Mouse (Mus musculus): ENCODE data around the gene Notch4. TPM values are rescaled to one million over a fixed set of nuclear protein-coding genes. Genes with fewer than 3 reads are reported as not detected.

Notch4 gene
- polyA plus RNA-seq, 1 experiment from 2014 or later: 10.6 TPM

DNA sequence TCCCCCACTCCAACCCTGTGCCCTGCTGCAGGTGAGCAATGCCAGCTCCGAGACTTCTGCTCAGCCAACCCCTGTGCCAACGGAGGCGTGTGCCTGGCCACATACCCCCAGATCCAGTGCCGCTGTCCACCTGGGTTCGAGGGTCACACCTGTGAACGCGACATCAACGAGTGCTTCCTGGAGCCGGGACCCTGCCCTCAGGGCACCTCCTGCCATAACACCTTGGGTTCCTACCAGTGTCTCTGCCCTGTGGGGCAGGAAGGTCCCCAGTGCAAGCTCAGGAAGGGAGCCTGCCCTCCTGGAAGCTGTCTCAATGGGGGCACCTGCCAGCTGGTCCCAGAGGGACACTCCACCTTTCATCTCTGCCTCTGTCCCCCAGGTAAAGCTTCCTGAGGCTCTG is 3.2 kb downstream of the Notch4 start:
- Histone ChIP-seq H3K27ac (no peak overlapping the region), H3K27me3 (ENCODE audit: insufficient read depth, low read length) (no peaks in the 10 kb centered on the region), H3K4me2 (ENCODE audit: low read length) (no peak overlapping the region), H3K9ac (ENCODE audit: low read depth, low read length) (no peak overlapping the region), H3K4me3 (replicated peaks; ENCODE audit: low read depth, low read length) (no peak overlapping the region), H3K9me3 (replicated peaks; ENCODE audit: low read length) (no peaks in the 10 kb centered on the region), H3K4me1 (replicated peaks; ENCODE audit: insufficient read depth, low read length) (peaks cover 14% of the 10 kb centered on the region), H3K36me3 (ENCODE audit: insufficient read depth, low read length) (no peaks in the 10 kb centered on the region)
- TF ChIP-seq CTCF (IDR thresholded peaks at IDR 0.05; ENCODE audit: low read depth): no peak
- ATAC-seq (replicated peaks; ENCODE audit: low FRiP score, low read depth): no peak
- no peak for DNase-seq (ENCODE audit: low spot score)
- WGBS: 53% methylated on average over 9 of the region's 9 CpGs

DNA sequence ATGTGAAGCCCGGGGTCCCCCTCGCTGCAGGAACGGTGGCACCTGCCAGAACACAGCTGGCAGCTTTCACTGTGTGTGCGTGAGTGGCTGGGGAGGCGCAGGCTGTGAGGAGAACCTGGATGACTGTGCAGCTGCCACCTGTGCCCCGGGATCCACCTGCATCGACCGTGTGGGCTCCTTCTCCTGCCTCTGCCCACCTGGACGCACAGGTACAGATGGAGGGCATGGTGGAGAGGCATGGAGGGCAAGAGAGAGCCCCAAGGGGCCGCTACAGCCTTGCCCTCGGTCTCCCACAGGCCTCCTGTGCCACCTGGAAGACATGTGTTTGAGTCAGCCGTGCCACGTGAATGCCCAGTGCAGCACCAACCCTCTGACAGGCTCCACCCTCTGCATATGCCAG is 4.4 kb downstream of the Notch4 start:
- H3K27ac ChIP-seq: no peak overlapping the region
- peaks cover 14% of the 10 kb centered on the region for H3K4me1 ChIP-seq (replicated peaks; ENCODE audit: insufficient read depth, low read length)
- H3K36me3 ChIP-seq (ENCODE audit: insufficient read depth, low read length): no peaks in the 10 kb centered on the region
- DNase-seq (ENCODE audit: low spot score) (no peak), ATAC-seq (replicated peaks; ENCODE audit: low FRiP score, low read depth) (no peak)
- H3K9ac ChIP-seq (ENCODE audit: low read depth, low read length): no peak overlapping the region
- no peaks in the 10 kb centered on the region for H3K9me3 ChIP-seq (replicated peaks; ENCODE audit: low read length)
- no peaks in the 10 kb centered on the region for H3K27me3 ChIP-seq (ENCODE audit: insufficient read depth, low read length)
- no peak for TF ChIP-seq CTCF (IDR thresholded peaks at IDR 0.05; ENCODE audit: low read depth)
- WGBS: 75% methylated on average over 13 of the region's 13 CpGs
- H3K4me3 ChIP-seq (replicated peaks; ENCODE audit: low read depth, low read length): no peak overlapping the region
- H3K4me2 ChIP-seq (ENCODE audit: low read length): no peak overlapping the region

DNA sequence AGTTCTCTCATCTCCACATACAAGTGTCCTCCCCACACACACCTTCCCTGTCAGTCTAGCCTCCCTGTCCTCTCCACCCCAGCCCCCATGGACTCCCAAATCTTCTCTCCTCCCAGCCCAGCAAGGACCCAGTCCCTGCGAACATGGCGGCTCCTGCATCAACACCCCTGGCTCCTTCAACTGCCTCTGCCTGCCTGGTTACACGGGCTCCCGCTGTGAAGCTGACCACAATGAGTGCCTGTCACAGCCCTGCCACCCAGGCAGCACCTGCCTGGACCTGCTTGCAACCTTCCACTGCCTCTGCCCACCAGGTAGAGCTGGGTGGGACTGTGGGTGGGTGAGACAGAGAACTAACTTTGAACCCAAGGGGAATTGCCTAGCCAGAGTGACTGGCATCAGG is 5.9 kb downstream of the Notch4 start:
- H3K36me3 ChIP-seq (ENCODE audit: insufficient read depth, low read length): no peaks in the 10 kb centered on the region
- H3K4me3 ChIP-seq (replicated peaks; ENCODE audit: low read depth, low read length): no peak overlapping the region
- ATAC-seq (replicated peaks; ENCODE audit: low FRiP score, low read depth): no peak
- H3K4me2 ChIP-seq (ENCODE audit: low read length): no peak overlapping the region
- no peak for DNase-seq (ENCODE audit: low spot score)
- H3K9me3 ChIP-seq (replicated peaks; ENCODE audit: low read length): no peaks in the 10 kb centered on the region
- WGBS: 71% methylated on average over 4 of the region's 4 CpGs
- H3K4me1 ChIP-seq (replicated peaks; ENCODE audit: insufficient read depth, low read length): peaks cover 6% of the 10 kb centered on the region
- H3K27me3 ChIP-seq (ENCODE audit: insufficient read depth, low read length): no peaks in the 10 kb centered on the region
- TF ChIP-seq CTCF (IDR thresholded peaks at IDR 0.05; ENCODE audit: low read depth): no peak
- H3K9ac ChIP-seq (ENCODE audit: low read depth, low read length): 0 out of 2 replicates have a peak overlapping the region, but pooled peaks have one; percentile 8
- H3K27ac ChIP-seq: no peak overlapping the region

DNA sequence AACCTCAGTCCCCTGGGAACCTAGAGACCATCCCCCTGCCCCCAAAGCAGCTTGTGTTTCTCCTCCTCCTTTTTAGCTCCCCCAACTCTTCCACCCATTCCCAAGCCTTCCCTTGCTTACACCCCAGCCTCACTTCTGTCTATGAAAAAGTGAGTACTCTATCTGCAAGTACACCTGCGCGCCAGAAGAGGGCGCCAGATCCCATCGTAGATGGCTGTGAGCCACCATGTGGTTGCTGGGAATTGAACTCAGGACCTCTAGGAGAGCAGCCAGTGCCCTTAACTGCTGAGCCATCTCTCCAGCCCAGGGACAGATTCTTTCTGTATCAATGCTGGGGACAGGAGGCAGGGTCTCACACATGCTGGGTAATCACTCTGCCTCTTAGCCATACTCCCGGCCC is 7.8 kb downstream of the Notch4 start:
- Histone ChIP-seq H3K9me3 (replicated peaks; ENCODE audit: low read length) (no peaks in the 10 kb centered on the region), H3K36me3 (ENCODE audit: insufficient read depth, low read length) (no peaks in the 10 kb centered on the region), H3K27ac (no peak overlapping the region), H3K4me3 (replicated peaks; ENCODE audit: low read depth, low read length) (no peak overlapping the region), H3K9ac (ENCODE audit: low read depth, low read length) (no peak overlapping the region), H3K27me3 (ENCODE audit: insufficient read depth, low read length) (no peaks in the 10 kb centered on the region), H3K4me2 (ENCODE audit: low read length) (no peak overlapping the region), H3K4me1 (replicated peaks; ENCODE audit: insufficient read depth, low read length) (no peaks in the 10 kb centered on the region)
- WGBS: 22% methylated on average over 5 of the region's 5 CpGs
- peak; percentile 22 for DNase-seq (ENCODE audit: low spot score)
- ATAC-seq (replicated peaks; ENCODE audit: low FRiP score, low read depth): no peak
- TF ChIP-seq CTCF (IDR thresholded peaks at IDR 0.05; ENCODE audit: low read depth): peak; percentile 71

DNA sequence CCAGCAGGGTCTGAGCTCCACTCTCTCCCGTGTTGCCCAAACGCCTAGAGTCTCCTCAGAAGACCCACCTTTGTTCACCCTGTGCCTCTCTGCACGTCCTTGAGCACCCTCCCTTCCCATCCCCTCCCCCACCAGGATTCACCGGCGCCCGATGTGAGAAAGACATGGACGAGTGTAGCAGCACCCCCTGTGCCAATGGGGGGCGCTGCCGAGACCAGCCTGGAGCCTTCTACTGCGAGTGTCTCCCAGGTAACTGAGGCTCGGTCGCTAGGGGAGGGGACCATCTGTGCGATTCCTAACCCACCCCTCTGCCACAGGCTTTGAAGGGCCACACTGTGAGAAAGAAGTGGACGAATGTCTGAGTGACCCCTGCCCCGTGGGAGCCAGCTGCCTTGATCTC is 8.3 kb downstream of the Notch4 start:
- WGBS: 29% methylated on average over 15 of the region's 15 CpGs
- ATAC-seq (replicated peaks; ENCODE audit: low FRiP score, low read depth) (no peak), DNase-seq (ENCODE audit: low spot score) (no peak)
- no peak overlapping the region for H3K9ac ChIP-seq (ENCODE audit: low read depth, low read length)
- H3K4me1 ChIP-seq (replicated peaks; ENCODE audit: insufficient read depth, low read length): no peaks in the 10 kb centered on the region
- no peak overlapping the region for H3K27ac ChIP-seq
- no peak for TF ChIP-seq CTCF (IDR thresholded peaks at IDR 0.05; ENCODE audit: low read depth)
- no peak overlapping the region for H3K4me2 ChIP-seq (ENCODE audit: low read length)
- no peaks in the 10 kb centered on the region for H3K9me3 ChIP-seq (replicated peaks; ENCODE audit: low read length)
- H3K4me3 ChIP-seq (replicated peaks; ENCODE audit: low read depth, low read length): no peak overlapping the region
- no peaks in the 10 kb centered on the region for H3K27me3 ChIP-seq (ENCODE audit: insufficient read depth, low read length)
- H3K36me3 ChIP-seq (ENCODE audit: insufficient read depth, low read length): no peaks in the 10 kb centered on the region

DNA sequence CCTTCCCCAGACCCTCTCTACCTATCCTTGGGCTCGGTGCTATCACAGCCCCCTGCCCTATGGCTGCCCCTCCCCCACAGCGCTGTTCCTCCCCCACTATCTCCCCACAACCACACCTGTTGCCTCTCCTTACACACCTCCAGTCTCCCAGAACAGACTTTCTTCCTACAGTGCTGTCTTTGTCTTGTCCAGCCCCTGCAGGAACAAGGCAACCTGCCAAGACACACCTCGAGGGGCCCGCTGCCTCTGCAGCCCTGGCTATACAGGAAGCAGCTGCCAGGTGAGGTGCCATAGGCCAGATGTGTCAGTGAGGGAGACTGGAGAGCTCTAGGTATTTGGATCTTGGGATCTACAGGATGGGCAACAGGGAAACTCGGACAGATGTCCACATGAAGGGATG is 12.5 kb downstream of the Notch4 start:
- 62% methylated on average over 5 of the region's 5 CpGs for WGBS
- H3K27ac ChIP-seq: no peak overlapping the region
- no peaks in the 10 kb centered on the region for H3K27me3 ChIP-seq (ENCODE audit: insufficient read depth, low read length)
- H3K4me1 ChIP-seq (replicated peaks; ENCODE audit: insufficient read depth, low read length): no peaks in the 10 kb centered on the region
- no peaks in the 10 kb centered on the region for H3K36me3 ChIP-seq (ENCODE audit: insufficient read depth, low read length)
- no peak for DNase-seq (ENCODE audit: low spot score)
- no peak overlapping the region for H3K9ac ChIP-seq (ENCODE audit: low read depth, low read length)
- ATAC-seq (replicated peaks; ENCODE audit: low FRiP score, low read depth): no peak
- no peak overlapping the region for H3K4me2 ChIP-seq (ENCODE audit: low read length)
- no peak for TF ChIP-seq CTCF (IDR thresholded peaks at IDR 0.05; ENCODE audit: low read depth)
- no peaks in the 10 kb centered on the region for H3K9me3 ChIP-seq (replicated peaks; ENCODE audit: low read length)
- H3K4me3 ChIP-seq (replicated peaks; ENCODE audit: low read depth, low read length): no peak overlapping the region

DNA sequence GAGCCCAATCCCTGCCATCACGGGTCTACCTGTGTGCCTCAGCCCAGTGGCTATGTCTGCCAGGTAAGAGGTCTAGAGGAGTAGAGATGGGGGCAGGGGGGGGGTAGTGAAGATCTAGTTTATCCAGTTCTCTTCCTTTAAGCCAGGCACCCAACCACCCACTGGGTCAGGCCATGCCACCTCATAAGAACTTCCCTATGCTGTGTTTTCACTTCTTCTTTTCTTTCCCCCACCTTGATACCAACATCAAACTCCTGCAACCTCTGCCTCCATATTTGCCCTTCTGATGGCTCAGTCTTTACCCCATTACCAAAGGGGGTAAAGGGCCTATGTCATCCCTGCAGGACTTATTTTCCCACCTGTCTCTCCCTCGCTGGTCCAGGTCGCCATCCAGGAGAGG is 14.0 kb downstream of the Notch4 start:
- Histone ChIP-seq H3K9me3 (replicated peaks; ENCODE audit: low read length) (no peaks in the 10 kb centered on the region), H3K4me1 (replicated peaks; ENCODE audit: insufficient read depth, low read length) (no peaks in the 10 kb centered on the region), H3K4me3 (replicated peaks; ENCODE audit: low read depth, low read length) (no peak overlapping the region), H3K27ac (no peak overlapping the region), H3K27me3 (ENCODE audit: insufficient read depth, low read length) (no peaks in the 10 kb centered on the region), H3K4me2 (ENCODE audit: low read length) (no peak overlapping the region), H3K36me3 (ENCODE audit: insufficient read depth, low read length) (no peaks in the 10 kb centered on the region), H3K9ac (ENCODE audit: low read depth, low read length) (no peak overlapping the region)
- no peak for DNase-seq (ENCODE audit: low spot score)
- ATAC-seq (replicated peaks; ENCODE audit: low FRiP score, low read depth): no peak
- TF ChIP-seq CTCF (IDR thresholded peaks at IDR 0.05; ENCODE audit: low read depth): no peak
- WGBS: 90% methylated on average over 3 of the region's 3 CpGs

All from kidney, postnatal 0 days (tissue).